Comparison of ENCODE assay signal across 9 mouse cellular contexts in the genomic region with DNA sequence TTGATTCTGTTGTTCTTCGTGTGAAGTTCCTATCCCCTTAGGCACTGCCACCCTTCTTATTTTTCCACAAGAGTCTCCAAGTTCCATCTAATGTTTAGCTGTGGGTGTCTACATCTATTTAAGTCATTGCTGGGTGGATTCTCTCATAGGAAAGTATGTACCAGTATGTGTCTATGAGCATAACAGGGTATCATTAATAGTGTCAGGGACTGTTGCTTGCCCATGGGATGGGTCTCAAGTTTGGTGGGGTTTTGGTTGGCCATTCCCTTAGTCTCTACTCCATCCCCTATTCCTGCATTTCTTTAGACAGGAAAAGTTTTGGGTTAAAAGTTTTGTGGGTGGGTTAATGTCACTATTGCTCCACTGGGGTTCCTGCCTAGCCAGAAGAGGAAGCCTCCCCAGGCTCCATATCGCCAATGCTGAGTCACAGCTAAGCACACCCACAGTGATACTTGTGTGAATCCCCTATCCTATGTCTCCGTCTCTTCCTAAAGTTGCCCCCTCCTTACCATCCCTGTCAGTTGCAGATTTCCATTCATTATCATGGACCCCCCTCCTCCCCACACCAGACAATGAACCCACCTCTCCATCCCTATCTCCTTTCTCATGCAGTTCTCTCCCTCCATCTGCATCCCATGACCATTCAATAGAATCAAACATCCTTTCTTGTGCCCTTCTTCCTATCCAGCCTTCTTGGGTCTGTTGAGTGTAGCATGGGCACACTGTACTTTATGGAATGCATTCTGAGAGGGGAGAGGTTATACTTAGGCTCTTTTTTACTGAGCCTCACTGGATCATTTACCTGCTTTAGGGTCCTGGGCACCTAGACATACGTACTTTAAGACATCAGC.
A peak's percentile ranks its signal among the peaks of the same experiment; 100 is the strongest.
DNase-seq lines count a peak whose midpoint lies in the region; ATAC-seq lines count a peak whose summit lies in the region.
"Had no signal": no experiment of that assay in that cellular context is flagged by ENCODE, and none has a peak within 500 bp of the region (broad histone marks: within the 10 kb centered on the region; RNA-seq: fewer than 3 reads in every experiment).

No protein-coding gene starts in this region.

- H3K9ac ChIP-seq in kidney, embryonic 14.5 days (ENCODE audit: low read depth, low read length) = no peak overlapping the region
- no peak overlapping the region for H3K9ac ChIP-seq in embryonic facial prominence, embryonic 12.5 days
- H3K9ac ChIP-seq in hindbrain, embryonic 16.5 days (ENCODE audit: low read depth, low read length) = no peak overlapping the region

- H3K27me3 ChIP-seq in kidney, embryonic 14.5 days (ENCODE audit: control insufficient read depth, insufficient read depth, low read length) = no peaks in the 10 kb centered on the region
- no peaks in the 10 kb centered on the region for H3K27me3 ChIP-seq in embryonic facial prominence, embryonic 12.5 days
- no peaks in the 10 kb centered on the region for H3K27me3 ChIP-seq in hindbrain, embryonic 16.5 days (replicated peaks; ENCODE audit: control insufficient read depth, insufficient read depth, low read length)

- ATAC-seq in kidney, embryonic 14.5 days (ENCODE audit: low FRiP score, low TSS enrichment) = peak; percentile 32; the same call in 1 of the 2 replicates
- ATAC-seq in embryonic facial prominence, embryonic 12.5 days (ENCODE audit: insufficient number of reproducible peaks, insufficient read depth, low FRiP score, low TSS enrichment) = peak; percentile 72
- 0 out of 2 replicates have a peak, but pooled peaks have one; percentile 42 for ATAC-seq in hindbrain, embryonic 16.5 days
- ATAC-seq in monocyte, adult 5-6 weeks (replicated peaks; ENCODE audit: insufficient number of reproducible peaks, low FRiP score, low TSS enrichment, poor library complexity, severe bottlenecking) = 0 out of 2 replicates have a peak, but pooled peaks have one; percentile 40

- no peak overlapping the region for H3K27ac ChIP-seq in kidney, embryonic 14.5 days (ENCODE audit: low read depth, low read length)
- no peak overlapping the region for H3K27ac ChIP-seq in embryonic facial prominence, embryonic 12.5 days
- H3K27ac ChIP-seq in hindbrain, embryonic 16.5 days (ENCODE audit: low read depth, low read length) = no peak overlapping the region

- H3K9me3 ChIP-seq in kidney, embryonic 14.5 days (ENCODE audit: control insufficient read depth, low read length) = no peaks in the 10 kb centered on the region
- no peaks in the 10 kb centered on the region for H3K9me3 ChIP-seq in embryonic facial prominence, embryonic 12.5 days
- no peaks in the 10 kb centered on the region for H3K9me3 ChIP-seq in hindbrain, embryonic 16.5 days (ENCODE audit: control insufficient read depth, low read length)

- no peak overlapping the region for H3K4me2 ChIP-seq in kidney, embryonic 14.5 days (replicated peaks; ENCODE audit: low read depth, low read length)
- no peak overlapping the region for H3K4me2 ChIP-seq in embryonic facial prominence, embryonic 12.5 days (replicated peaks)
- H3K4me2 ChIP-seq in hindbrain, embryonic 16.5 days (ENCODE audit: low read length) = no peak overlapping the region

- H3K4me3 ChIP-seq in kidney, embryonic 14.5 days (ENCODE audit: low read length) = no peak overlapping the region
- no peak overlapping the region for H3K4me3 ChIP-seq in embryonic facial prominence, embryonic 12.5 days
- H3K4me3 ChIP-seq in hindbrain, embryonic 16.5 days (ENCODE audit: low read length) = no peak overlapping the region

- no peaks in the 10 kb centered on the region for H3K4me1 ChIP-seq in kidney, embryonic 14.5 days (ENCODE audit: control insufficient read depth, insufficient read depth, low read length)
- no peaks in the 10 kb centered on the region for H3K4me1 ChIP-seq in embryonic facial prominence, embryonic 12.5 days
- no peaks in the 10 kb centered on the region for H3K4me1 ChIP-seq in hindbrain, embryonic 16.5 days (ENCODE audit: control insufficient read depth, insufficient read depth, low read depth, low read length)

- no peaks in the 10 kb centered on the region for H3K36me3 ChIP-seq in kidney, embryonic 14.5 days (ENCODE audit: control insufficient read depth, insufficient read depth, low read length)
- no peaks in the 10 kb centered on the region for H3K36me3 ChIP-seq in embryonic facial prominence, embryonic 12.5 days
- no peaks in the 10 kb centered on the region for H3K36me3 ChIP-seq in hindbrain, embryonic 16.5 days (ENCODE audit: control insufficient read depth, insufficient read depth, low read length)

- WGBS in kidney, embryonic 14.5 days = 65% methylated on average over 4 of the region's 4 CpGs
- WGBS in embryonic facial prominence, embryonic 12.5 days = 62% methylated on average over 4 of the region's 4 CpGs
- WGBS in hindbrain, embryonic 16.5 days = 63% methylated on average over 4 of the region's 4 CpGs

- DNase-seq in kidney, adult 9 months = no peak
- DNase-seq in left cerebral cortex, adult 9 months (ENCODE audit: low spot score in 2 of 2) = no peak
- no peak for DNase-seq in frontal cortex, adult 2 months (ENCODE audit: extremely low spot score in 1 of 2, low spot score in 1 of 2)
- DNase-seq: embryo, embryonic 11 days; lung, postnatal 36 days had no signal
